Mouse (Mus musculus) erythroblast, embryonic 14.5 days (primary cell): ENCODE data around the gene Bcar3. TPM values are rescaled to one million over a fixed set of nuclear protein-coding genes. Genes with fewer than 3 reads are reported as not detected.

Experiments
- H3K27me3 ChIP-seq: 2 replicates; pipeline ENCODE4 v1.6.1; 2012; ENCODE audit warnings: inconsistent platforms; ENCODE audit not compliant: control insufficient read depth
- H3K36me3 ChIP-seq: 2 replicates; pipeline ENCODE4 v1.6.1; 2012; ENCODE audit warnings: mild to moderate bottlenecking, inconsistent platforms; ENCODE audit not compliant: control insufficient read depth
- H3K4me1 ChIP-seq: 2 replicates; pipeline ENCODE4 v1.6.1; 2012; ENCODE audit warnings: inconsistent platforms; ENCODE audit not compliant: control insufficient read depth
- H3K4me3 ChIP-seq: replicated peaks from 2 replicates; pipeline ENCODE3; 2012; ENCODE audit warnings: moderate library complexity, mild to moderate bottlenecking, inconsistent platforms
- H3K9me3 ChIP-seq: 2 replicates; pipeline ENCODE4 v1.6.1; 2012; ENCODE audit warnings: low read length, inconsistent platforms, mixed read lengths; ENCODE audit not compliant: control insufficient read depth
- GATA1 ChIP-seq: IDR thresholded peaks from 2 replicates; pipeline ENCODE4 v1.6.1; 2012; ENCODE audit warnings: low read length, inconsistent platforms, mixed read lengths
- TAL1 ChIP-seq: IDR thresholded peaks from 3 replicates; pipeline ENCODE4 v1.6.1; 2012; ENCODE audit warnings: low read length, inconsistent platforms, mixed read lengths
- polyA plus RNA-seq: library from polyadenylated mRNA; stranded (reverse); fragments of >175 nt; gene quantifications from 2 replicates; pipeline ENCODE4 v1.2.3, GENCODE M21; 2012

The Bcar3 gene
- polyA plus RNA-seq, 1 experiment = not detected

GRCm38 (mm10) chr3:122463166-122463565 lies 169.2 kb downstream of the Bcar3 start:
- H3K9me3 ChIP-seq = no peaks in the 10 kb centered on the region
- H3K4me3 ChIP-seq = no peak overlapping the region
- TF ChIP-seq GATA1 (no peak), TAL1 (no peak)

DNA sequence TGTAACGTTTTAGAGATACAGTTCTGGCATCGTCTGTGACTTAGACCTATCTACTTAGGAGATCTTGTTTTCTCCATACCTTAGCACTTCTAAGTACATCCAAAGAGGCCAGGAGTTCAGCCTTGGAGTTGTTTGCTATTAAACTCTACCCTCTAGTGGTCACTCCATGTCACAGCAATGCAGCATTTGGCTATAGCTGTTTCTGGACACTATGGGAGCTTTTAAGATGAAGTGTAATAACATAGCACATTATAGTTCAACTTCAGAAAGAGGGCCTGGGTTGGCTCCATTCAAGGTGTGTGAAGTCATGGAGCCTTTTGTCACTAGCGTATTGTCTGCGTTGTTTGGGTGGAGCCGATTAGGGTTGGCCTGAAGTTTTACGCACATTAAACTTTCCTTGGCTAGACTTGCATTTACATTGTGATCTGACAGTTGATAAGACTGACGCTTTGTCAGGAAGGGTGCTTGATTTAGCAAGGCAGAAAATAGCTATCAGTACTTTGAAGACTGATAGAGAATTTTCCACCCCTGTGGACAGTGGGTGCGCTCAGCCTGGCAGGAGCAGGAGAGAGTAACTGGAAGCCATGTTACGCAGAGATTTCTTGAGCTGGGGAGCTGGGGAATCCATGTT lies 172.3 kb downstream of the Bcar3 start:
- Histone ChIP-seq H3K27me3 (no peaks in the 10 kb centered on the region), H3K9me3 (no peaks in the 10 kb centered on the region), H3K36me3 (no peaks in the 10 kb centered on the region), H3K4me3 (no peak overlapping the region), H3K4me1 (no peaks in the 10 kb centered on the region)
- TF ChIP-seq GATA1 (no peak), TAL1 (no peak)

More at GRCm38 (mm10) chr3:122463166-122463565, 169.2 kb downstream of the Bcar3 start:
- Histone ChIP-seq H3K27me3 (no peaks in the 10 kb centered on the region), H3K4me1 (no peaks in the 10 kb centered on the region), H3K36me3 (no peaks in the 10 kb centered on the region)

DNA sequence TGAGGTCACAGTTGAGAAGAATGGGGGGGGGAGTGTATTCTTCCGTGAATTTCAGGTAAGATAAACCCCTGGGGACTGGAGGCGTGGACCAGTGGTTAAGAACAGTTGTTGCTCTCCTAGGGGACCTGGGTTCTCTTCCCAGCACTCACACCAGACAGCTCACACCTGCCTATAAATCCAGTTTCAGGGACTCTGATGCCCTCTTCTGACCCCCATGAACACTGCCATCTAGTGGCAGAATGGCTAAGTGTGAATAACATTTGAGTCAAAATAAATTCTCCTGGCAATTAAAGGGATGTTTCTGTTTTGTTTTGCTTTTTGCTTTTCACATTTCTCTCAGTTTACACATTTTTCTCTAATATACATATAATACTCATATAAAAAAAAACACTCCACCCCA lies 174.0 kb downstream of the Bcar3 start:
- no peaks in the 10 kb centered on the region for H3K4me1 ChIP-seq
- H3K27me3 ChIP-seq = no peaks in the 10 kb centered on the region
- TF ChIP-seq TAL1 (no peak), GATA1 (no peak)
- H3K36me3 ChIP-seq = no peaks in the 10 kb centered on the region
- no peaks in the 10 kb centered on the region for H3K9me3 ChIP-seq
- H3K4me3 ChIP-seq = no peak overlapping the region

DNA sequence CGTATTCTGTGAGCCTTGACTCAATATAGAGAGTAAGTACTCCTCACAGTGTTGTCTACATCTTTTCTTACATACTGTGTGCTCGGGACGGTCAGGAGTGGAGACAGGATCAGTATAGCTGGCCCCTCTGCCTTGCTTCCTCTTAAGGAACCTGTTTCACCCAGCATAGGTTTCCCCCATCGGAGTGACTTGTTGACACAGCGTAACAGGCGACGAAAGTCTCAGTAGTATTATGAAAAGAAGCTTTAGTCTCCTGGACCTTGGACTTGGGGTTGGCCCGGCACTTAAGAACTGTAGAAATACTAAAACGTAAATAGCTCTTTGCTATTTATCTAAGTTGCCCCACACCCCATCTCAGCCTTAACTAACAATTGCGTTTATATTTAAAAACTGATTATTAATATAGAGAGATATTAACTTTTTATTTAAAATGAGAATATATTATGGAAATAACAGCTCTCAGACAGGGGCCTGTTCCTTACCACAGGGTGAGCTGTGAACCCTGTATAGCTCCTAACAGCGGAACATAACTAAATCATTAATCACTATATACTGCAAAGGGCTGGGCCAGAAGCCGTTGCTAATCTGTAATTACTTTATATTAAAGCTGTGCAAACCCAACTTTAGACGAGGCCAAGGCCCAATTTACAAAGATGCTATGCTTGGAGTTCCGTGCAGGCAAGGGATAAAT lies 176.5 kb downstream of the Bcar3 start:
- H3K4me3 ChIP-seq = no peak overlapping the region
- H3K36me3 ChIP-seq = no peaks in the 10 kb centered on the region
- no peaks in the 10 kb centered on the region for H3K27me3 ChIP-seq
- H3K9me3 ChIP-seq = no peaks in the 10 kb centered on the region
- TF ChIP-seq GATA1 (no peak), TAL1 (no peak)
- peaks cover 4% of the 10 kb centered on the region; the same call in 1 of the 2 replicates for H3K4me1 ChIP-seq

- H3K4me3 ChIP-seq = no peak overlapping the region
- TF ChIP-seq TAL1 (no peak), GATA1 (no peak)
- no peaks in the 10 kb centered on the region for H3K36me3 ChIP-seq
- no peaks in the 10 kb centered on the region for H3K9me3 ChIP-seq
- no peaks in the 10 kb centered on the region for H3K27me3 ChIP-seq
- H3K4me1 ChIP-seq = peaks cover 4% of the 10 kb centered on the region; the same call in 1 of the 2 replicates
These were observed 177.2 kb downstream of the Bcar3 start for GRCm38 (mm10) chr3:122471017-122471721.

DNA sequence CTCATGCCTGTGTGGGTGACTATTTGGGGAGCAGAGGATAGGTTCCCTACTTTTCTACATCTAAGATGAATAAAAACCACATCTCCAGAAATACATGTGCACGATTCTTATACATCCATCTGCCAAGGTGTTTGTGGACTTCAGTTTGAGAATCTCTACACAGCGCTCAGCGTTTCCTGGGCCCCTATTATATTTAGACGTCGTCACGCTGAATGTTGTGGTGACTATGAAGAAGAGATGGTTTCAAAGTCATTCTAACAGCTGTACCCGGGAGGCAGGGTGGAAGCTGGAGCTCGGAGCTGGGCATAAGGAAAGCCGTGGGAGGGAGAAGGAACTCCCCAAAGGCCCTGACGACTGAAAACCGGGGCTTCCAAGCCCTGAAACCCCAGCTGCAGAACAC lies 178.5 kb downstream of the Bcar3 start:
- no peak overlapping the region for H3K4me3 ChIP-seq
- no peak for TF ChIP-seq TAL1
- TF ChIP-seq GATA1 = no peak
- peaks cover 4% of the 10 kb centered on the region; the same call in 1 of the 2 replicates for H3K4me1 ChIP-seq
- no peaks in the 10 kb centered on the region for H3K27me3 ChIP-seq
- H3K9me3 ChIP-seq = no peaks in the 10 kb centered on the region
- H3K36me3 ChIP-seq = no peaks in the 10 kb centered on the region

GRCm38 (mm10) chr3:122473523-122474034 lies 179.6 kb downstream of the Bcar3 start:
- Histone ChIP-seq H3K4me1 (peaks cover 4% of the 10 kb centered on the region; the same call in 1 of the 2 replicates), H3K27me3 (no peaks in the 10 kb centered on the region), H3K9me3 (no peaks in the 10 kb centered on the region), H3K36me3 (no peaks in the 10 kb centered on the region), H3K4me3 (no peak overlapping the region)
- TF ChIP-seq TAL1 (no peak), GATA1 (no peak)

GRCm38 (mm10) chr3:122474067-122474466 lies 180.1 kb downstream of the Bcar3 start:
- no peaks in the 10 kb centered on the region for H3K9me3 ChIP-seq
- TF ChIP-seq TAL1 (no peak), GATA1 (no peak)
- peaks cover 4% of the 10 kb centered on the region; the same call in 1 of the 2 replicates for H3K4me1 ChIP-seq
- no peaks in the 10 kb centered on the region for H3K27me3 ChIP-seq
- H3K4me3 ChIP-seq = no peak overlapping the region
- H3K36me3 ChIP-seq = no peaks in the 10 kb centered on the region

- H3K9me3 ChIP-seq = no peaks in the 10 kb centered on the region
- TF ChIP-seq GATA1 (no peak), TAL1 (no peak)
- peaks cover 4% of the 10 kb centered on the region; the same call in 1 of the 2 replicates for H3K4me1 ChIP-seq
- H3K36me3 ChIP-seq = no peaks in the 10 kb centered on the region
- H3K4me3 ChIP-seq = no peak overlapping the region
- no peaks in the 10 kb centered on the region for H3K27me3 ChIP-seq
These were observed 180.9 kb downstream of the Bcar3 start for GRCm38 (mm10) chr3:122474796-122475195.
